Mouse (Mus musculus) gastrocnemius, postnatal 4 days (tissue): ENCODE results near the gene Emc9. TPM values are rescaled to one million over a fixed set of nuclear protein-coding genes. Genes with fewer than 3 reads are reported as not detected.

ENCODE experiments used
- DNase-seq, 2 experiments: peaks; one replicate each; pipeline ENCODE4 v3.0.0; 2021 to 2022; ENCODE audit warnings: low spot score in 2 of 2, mixed read lengths in 2 of 2
- long read RNA-seq, 2 experiments: library from polyadenylated mRNA; stranded (forward); transcript quantifications; one replicate each; pipeline ENCODE4 v2.0.0; 2021
- total RNA-seq, 2 experiments: library from RNA; stranded (reverse); gene quantifications; 2 replicates each; pipeline ENCODE4 v1.2.3; 2021

Emc9 gene
- 10 to 100 TPM; 49.1 to 53.6 TPM for total RNA-seq
- long read RNA-seq, experiment 1, transcript Emc9-201 (5 exons, 855 nt) = major isoform, 38 of 47 reads
- long read RNA-seq, experiment 1, partial matches to known transcripts = 2 of 47 reads
- long read RNA-seq, experiment 1, other reads (novel, unspliced or antisense) = 5 of 47 reads
- long read RNA-seq, experiment 2, transcript Emc9-201 (5 exons, 855 nt) = major isoform, 36 of 42 reads
- long read RNA-seq, experiment 2, partial matches to known transcripts = 1 of 42 reads
- long read RNA-seq, experiment 2, other reads (novel, unspliced or antisense) = 4 of 42 reads

DNA sequence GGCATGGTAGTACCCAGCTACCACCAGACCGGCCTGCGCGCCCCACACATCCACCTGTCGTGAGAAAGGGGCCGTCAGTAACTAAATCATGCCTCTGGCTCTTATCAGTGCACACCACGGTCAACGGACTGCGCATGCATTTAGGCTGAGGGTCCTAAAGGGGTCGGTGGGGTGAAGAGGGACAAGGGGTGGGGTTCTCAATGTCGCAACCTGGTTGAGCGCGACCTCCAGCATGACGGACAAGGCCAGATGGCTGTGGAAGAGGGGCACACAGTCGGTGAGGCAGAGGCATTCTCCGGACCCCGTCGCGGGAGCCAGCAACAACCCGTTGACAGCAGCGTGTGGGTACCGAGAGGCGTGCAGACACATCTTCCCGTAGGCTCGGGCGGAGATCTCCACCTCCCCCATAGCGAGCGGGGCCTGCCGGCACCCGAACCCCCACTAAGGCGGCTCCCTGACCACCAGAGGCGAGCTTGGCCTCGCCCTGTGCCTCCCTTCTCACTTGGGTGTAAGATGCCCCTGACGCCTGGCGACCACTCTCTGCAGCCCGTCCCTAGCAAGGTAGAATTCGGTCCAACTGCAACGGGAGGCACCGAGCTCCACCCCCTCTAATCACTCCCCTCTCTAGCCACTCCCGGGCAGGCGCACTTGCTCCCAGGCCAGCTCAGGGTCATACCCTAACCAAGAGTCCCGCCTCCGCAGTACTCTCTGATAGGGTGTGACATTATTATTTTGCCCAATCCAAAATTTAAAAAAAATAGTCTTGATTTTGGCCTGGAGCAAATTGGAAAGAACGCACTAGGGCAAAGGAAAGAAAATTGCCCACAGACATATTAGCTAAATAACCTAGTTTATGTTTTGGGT, at the start of gene Emc9:
Gene Emc9 (minus strand): TSS at position 601 of the 864 bp plus-strand sequence.
- DNase-seq = peak; percentile 52 to 69

DNA sequence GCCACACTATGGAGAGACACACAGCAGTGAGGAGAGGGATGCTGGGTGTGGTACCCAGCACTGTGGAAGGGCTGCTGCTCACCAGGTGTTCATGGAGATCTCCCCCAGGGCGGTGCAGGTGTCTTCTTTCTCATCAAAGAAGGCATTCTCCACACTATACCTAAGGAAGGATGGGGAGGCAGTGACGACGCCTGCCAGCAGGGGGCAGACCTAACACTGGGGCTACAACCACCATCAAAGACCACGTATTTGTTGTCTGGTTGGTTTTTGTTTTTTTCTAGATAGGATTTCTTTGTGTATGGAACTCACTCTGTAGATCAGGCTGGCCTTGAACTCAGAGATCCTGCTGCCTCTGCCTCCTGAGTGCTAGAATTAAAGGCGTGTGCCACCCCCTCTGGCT, 44.2 kb upstream of the Emc9 start:
- DNase-seq = peak in 1 of 2 experiments; percentile 39

GRCm38 (mm10) chr14:55628077-55628827, 43.1 kb upstream of the Emc9 start:
- no peak for DNase-seq

DNA sequence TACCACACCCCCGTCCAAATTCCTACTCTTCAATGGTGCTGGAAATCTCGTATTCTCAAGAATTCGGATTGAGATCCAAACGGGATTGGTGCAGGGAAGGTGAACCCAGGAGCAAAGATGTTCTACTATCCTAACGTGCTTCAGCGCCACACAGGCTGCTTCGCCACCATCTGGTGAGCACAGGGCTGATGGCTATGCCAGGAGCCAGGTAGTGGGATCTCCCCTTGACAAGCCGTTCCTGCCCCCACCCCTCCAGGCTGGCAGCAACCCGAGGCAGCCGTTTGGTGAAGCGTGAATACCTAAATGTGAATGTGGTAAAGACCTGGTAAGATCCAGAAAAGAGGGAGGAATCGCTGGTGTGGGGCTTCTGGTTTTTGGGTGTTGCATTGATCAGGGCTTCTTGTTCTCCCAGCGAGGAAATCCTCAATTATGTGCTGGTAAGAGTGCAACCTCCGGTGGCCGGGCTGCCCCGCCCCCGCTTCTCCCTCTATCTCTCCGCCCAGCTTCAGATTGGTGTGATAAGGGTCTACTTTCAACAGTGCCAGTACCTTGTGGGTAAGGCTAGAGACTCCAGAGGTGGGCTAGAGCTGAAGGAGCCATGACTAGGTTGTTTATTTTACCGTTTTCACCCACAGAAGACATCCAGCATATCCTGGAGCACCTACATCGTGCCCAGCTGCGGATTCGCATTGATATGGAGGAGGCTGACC, 33.5 kb upstream of the Emc9 start:
- DNase-seq = no peak

DNA sequence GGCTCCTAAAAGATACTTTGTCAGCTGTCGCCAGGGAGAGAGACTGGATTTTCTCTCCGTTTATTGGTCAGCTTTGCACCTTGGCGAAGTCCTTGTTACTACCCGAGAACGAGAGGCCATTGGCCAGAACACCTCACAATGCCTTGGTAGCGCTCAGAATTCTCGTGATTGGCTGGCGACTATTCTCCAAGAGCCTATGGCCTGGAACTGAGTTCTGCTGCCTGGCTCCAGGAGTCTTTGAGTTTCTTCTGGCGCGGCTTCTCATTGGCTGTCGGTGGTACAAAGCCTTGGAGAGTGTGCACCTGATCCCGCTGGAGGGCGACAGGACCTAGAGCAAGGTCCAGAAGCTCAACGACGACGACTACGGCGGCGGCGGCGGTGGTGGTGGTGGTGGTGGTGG, 32.7 kb upstream of the Emc9 start, which contains the start of gene Rec8:
Gene Rec8 (plus strand): TSS at position 216 of the 400 bp plus-strand sequence.
- no peak for DNase-seq

DNA sequence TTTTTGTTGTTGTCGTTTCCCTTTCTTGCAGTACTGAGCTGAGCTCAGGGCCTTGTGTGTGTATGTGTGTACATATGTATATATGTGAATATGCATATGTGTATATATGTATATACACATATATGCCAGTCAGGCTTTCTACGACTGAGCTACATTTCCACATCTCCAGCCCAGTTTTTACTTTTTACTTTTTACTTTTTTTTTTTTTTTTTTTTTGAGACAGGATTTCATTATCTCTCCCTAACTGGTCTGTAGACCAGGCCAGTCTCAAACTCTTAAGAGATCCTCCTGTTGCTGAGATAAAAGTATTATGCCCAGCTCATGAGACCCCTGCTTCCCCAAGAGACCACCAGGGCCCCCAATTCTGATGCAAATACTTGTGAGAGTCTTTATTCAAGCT, 31.7 kb upstream of the Emc9 start:
- no peak for DNase-seq

GRCm38 (mm10) chr14:55615876-55616275, 30.8 kb upstream of the Emc9 start:
- no peak for DNase-seq

- DNase-seq = no peak
These were observed 29.6 kb upstream of the Emc9 start for GRCm38 (mm10) chr14:55614565-55615178.

DNA sequence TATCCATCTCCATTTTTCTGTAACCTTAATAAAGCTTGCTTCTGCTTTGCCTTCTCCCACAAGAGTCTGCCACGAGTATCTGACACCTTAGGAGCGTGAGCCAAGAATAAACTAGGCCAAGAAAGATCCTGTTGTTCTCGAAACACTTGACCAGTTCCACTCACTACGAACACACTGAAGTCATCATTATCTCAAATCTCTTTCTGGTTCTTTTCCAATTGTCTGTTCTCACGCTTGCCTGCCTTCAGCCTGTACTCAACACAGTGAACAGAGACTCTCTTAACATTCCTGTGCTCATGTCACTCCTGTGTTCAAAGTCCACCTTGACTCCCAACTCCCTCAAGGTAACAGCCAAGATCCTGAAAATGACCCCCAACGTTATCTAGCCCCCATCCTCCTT, 28.2 kb upstream of the Emc9 start:
- no peak for DNase-seq

DNA sequence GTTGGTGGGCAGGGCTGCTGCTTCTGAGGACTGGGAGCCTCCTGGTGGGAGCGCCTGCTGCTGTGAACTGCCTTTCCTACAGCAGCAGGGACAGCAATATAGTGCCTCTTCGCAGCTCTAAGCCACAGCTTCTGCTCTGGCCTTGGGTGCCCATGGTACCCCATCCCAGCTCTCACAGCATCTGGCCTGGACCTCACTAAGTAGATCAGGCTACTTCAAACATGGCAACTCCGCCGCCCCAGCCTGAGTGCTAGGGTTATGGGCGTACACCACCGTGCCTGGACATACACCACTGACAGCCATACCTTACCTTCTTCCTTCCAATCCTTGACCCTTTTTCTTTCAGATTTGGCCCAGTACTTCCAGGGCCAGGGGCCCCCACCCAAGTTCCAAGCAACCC, 23.2 kb upstream of the Emc9 start:
- no peak for DNase-seq

GRCm38 (mm10) chr14:55605743-55606459, 20.8 kb upstream of the Emc9 start:
- DNase-seq = no peak

- no peak for DNase-seq
These were observed 19.7 kb upstream of the Emc9 start for GRCm38 (mm10) chr14:55604823-55605222.

DNA sequence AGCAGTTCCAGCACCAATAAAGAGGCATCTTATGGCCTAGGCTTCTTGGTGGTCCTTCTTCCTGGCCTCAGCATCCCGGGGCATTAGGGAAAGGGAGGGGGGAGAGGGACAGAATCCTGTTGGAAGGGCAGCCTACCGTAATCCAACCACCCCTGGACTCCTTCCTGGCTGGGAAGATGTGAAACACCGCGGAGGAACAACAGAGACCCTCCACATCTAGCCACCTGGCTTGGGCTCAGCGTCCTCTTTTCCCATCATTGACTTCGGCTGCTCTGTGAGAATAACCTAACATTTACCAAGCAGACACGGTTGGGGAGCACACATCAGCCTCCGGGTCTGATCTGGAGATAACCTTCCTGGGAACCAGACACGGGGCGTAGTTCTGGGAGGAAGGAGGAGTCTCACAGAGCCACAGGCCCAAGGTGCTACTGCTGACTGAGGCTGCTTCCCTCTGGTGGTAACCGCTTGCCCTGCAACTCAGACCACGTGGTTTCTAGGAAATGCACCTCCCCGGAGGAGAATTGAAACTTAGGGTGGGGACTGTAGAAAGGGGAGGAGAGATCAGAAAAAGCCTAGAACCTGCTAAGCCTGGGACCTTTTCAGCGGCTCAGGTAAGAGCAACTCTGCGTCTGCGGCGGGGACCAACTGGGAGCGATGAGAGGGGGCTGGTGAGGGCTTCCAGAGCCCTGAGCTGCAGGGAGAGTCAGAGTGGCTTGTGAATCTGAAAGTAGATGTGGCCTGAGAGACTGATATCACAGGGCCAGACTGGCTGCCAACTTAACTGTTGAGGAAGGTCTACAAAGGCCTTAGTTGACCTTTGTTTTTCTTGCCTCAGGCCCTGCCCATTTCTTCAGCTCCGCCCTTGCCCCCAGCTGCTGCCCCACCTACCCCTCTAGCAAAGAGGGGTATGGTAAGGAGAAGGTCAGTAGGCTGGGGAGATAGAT, 18.8 kb upstream of the Emc9 start:
- peak; percentile 78 to 88 for DNase-seq

DNA sequence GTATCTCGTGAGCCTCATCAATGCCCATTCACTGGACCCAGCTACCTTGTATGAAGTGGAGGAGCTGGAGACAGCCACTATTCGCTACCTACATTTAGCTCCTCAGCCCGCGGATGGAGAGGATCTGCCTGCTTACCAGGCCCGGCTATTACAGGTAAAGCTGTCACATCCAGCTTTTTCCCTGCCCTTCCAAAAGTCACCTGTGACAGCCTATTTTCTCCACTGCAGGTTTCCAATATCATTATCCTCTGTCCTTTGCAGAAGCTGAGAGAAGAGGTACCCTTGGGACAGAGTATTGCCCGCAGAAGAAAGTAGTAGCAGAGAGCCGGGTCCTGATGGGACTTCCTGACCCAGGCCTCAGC, 18.1 kb upstream of the Emc9 start, which contains the start of gene Irf9:
Gene Irf9 (plus strand): TSS at position 301 of the 362 bp plus-strand sequence.
- no peak for DNase-seq

DNA sequence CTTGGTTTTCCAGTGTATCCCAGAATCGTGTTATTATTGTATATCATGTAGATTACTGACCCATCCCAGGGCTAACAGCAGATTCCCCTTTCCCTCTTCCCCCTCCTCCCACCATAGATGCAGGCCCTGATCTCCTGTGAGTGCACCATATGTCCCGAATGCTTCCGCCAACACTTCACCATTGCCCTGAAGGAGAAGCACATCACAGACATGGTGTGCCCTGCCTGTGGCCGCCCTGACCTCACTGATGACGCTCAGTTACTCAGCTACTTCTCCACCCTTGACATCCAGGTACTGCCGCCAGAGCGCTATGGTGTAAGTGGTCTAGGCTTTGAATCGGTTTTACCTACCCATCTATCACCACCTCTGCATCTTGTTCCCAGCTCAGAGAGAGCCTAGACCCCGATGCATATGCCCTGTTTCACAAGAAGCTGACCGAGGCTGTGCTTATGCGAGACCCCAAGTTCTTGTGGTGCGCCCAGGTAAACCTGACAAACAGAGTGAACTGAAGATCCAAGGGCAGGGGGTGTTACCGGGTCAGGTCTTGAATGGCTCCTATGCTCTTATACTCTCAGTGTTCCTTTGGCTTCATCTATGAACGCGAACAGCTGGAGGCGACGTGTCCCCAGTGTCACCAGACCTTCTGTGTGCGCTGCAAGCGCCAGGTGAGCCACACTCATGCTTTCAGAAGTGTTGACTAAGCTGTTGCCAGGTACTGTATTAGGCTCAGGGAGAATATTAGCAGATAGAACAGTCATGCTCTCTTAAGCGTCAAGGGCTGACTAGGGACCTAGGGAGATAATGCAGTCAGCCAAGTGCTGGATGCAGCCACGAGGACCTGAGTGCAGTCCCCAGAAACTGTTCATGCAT, 13.7 kb upstream of the Emc9 start:
- no peak for DNase-seq

- DNase-seq = no peak
These were observed 11.1 kb upstream of the Emc9 start for GRCm38 (mm10) chr14:55596036-55596690.

- no peak for DNase-seq
These were observed 7.1 kb upstream of the Emc9 start for GRCm38 (mm10) chr14:55592226-55592625.
